Mouse (Mus musculus): ENCODE data around the gene Rsph3b. TPM values are rescaled to one million over a fixed set of nuclear protein-coding genes. Genes with fewer than 3 reads are reported as not detected.
"Not testable (repeated sequence)": the region's sequence is repeated elsewhere in the genome, so short reads cannot be mapped to it uniquely, and the experiment has no call there.

Gene Rsph3b
- total RNA-seq (2021) = 10 to 100 TPM; 46.6 to 51.7 TPM
- long read RNA-seq, experiment 1, transcript Rsph3b-202 (8 exons, 2,243 nt) = major isoform, 81 of 85 reads
- long read RNA-seq, experiment 1, partial matches to known transcripts = 1 of 85 reads
- long read RNA-seq, experiment 1, other reads (novel, unspliced or antisense) = 3 of 85 reads
- long read RNA-seq, experiment 2, transcript Rsph3b-202 (8 exons, 2,243 nt) = major isoform, 68 of 75 reads
- long read RNA-seq, experiment 2, partial matches to known transcripts = 2 of 75 reads
- long read RNA-seq, experiment 2, other reads (novel, unspliced or antisense) = 5 of 75 reads

DNA sequence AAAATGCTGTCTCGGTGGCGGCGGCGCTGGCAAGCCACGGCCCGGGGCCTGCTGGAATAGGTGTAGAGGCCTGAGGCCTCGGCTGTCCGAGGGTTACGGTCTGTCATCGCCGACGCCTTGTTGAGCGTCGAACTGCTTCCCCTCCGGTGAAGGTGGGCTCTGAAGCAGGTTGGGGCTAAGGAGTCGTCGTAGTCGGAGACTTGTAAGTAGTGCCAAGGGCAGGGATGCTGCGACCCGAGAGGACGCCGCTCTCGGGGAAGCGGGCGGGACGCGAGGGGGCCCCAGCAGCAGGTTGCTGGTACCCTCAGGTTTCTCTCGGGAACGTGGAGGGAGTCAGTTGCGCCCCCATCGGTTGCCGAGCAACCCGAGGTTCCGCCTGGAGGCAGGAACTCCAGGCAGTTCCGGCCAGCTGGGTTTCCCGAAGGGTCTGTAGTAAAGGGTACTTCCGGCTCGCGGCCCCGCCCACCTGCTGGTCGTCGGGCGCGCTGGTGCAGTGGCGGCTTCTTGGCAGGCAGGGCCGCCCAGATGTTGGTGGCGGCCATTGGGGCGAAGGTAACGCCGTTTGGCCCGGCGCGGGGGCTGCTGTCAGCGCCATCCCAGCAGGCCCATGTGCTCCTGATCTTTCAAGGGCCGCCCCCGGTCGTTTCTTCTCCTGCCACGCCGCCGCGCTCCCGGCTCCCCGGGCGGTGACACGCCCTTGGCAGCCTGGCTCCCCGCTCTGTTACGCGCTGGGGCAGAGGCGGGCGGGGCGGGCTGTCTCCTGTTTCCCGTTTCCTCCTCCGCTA lies at the start of gene Rsph3b:
Rsph3b (minus strand) TSS at position 699 of the 785 bp plus-strand sequence.
- intact Hi-C loops (cut with DNase I) = not testable (repeated sequence)
- DNase-seq = peak; percentile 78 to 83

DNA sequence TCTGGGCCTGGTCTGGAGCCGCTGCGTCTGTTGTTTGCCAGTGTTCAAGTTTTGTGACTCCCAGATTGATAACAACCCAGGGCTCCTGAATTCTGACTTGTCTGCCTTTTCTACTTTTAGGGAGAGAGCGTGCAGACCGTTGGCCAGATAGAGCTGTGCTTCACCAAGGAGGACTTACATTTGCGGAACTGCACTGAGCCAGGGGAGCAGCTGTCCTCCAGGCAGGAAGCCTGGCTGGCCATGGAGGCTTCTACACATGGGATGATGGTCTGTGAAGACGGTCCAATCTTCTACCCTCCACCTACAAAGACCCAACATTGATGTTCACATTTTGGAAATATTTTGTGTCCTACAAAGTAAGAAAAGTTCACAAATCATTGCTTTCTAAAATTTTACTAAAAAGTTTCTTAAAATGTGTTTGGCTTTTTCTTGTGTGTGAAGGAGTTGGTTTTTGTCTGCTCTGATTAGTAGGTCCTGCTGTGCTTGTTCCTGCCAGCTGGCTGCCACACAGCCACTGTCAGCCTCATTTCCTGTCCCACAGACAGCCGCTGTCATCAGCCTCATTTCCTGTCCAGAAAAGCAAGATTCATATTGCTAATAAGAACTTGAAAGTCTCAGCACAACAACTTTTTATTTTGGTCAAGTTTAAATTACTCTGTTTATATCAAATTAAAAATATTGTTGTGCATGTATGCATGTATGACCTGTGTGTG lies 49.5 kb upstream of the Rsph3b start:
- DNase-seq; intact Hi-C loops (cut with DNase I): not testable (repeated sequence)

DNA sequence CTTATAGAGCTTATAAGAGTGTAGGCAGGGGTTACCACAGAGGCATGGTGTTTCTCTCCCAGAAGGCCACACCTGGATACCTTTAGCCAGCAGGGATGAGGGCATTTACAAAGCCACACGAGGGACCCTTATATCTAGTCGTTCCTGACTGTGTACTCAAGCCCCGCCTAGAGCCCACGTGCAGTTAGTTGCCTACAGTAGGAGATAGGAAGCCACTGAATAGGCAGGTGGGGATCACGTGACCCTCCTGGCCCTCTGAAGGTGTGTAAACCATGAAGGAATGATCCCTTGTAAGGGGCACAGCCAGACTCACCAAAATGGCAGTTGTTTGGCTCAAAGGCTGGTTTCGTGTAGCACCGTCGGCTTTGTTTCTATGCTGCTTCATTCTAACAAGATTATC lies 48.3 kb upstream of the Rsph3b start:
- intact Hi-C loops (cut with DNase I) = not testable (repeated sequence)

DNA sequence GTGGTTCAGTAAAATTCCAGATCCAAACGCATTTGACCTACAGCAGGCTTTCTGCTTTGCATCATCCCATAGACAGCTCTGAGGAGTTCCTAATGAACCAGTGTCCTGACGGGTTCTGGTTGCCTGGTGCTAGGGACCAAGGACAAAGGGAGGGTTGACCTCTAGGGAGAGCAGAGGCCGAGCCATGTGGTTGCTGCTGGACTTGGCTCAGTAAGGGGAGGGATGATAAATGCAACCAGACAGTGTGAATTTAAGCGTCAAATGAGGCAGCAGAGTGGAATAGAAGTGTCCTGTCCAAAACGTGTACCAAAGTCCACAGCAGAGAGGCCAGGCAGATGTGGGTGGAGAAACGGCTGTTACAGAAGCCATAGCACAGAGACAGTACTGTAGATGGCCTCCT lies 47.0 kb upstream of the Rsph3b start:
- DNase-seq; intact Hi-C loops (cut with DNase I): not testable (repeated sequence)

More for the DNA sequence above, 48.3 kb upstream of the Rsph3b start:
- DNase-seq = not testable (repeated sequence)

DNA sequence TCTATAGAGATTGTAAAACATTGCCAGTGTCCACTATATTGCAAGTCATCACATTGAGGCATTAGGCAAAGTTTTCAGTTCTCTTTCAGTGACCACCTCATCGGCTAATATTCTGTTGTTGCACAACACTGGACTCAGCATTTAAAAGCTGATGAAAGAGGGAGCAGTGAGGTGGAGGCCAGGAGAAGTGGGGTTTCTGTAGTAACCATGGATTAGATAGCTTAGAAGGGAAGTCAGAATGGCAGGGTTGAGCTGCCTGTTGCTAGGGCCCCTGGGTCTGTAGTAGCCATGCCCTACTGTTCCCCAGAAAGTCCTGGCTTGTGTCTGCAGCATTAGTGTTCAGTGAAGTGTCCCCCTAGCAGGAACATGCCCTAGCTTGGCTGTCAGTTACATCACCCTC lies 37.6 kb upstream of the Rsph3b start:
- intact Hi-C loops (cut with DNase I); DNase-seq: not testable (repeated sequence)

DNA sequence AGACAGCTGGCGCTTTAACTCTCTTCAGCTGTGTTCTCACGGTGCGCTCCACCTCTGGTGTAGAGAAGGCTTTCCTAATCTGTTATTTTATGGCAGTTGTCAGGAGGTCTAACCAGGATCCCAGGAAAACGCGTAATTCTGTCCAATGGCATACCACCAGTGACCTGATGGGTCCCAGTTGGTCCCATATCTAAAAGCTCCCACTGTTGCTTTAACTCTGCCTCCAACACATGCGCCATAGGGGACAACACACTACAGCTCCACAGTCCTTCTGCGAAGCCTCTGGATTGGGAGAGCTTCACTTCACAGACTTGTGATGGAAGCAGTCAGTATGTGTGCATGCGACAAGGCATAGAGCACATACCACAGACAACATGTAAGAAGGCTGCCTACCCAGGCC lies 31.7 kb upstream of the Rsph3b start:
- intact Hi-C loops (cut with DNase I); DNase-seq: not testable (repeated sequence)

DNA sequence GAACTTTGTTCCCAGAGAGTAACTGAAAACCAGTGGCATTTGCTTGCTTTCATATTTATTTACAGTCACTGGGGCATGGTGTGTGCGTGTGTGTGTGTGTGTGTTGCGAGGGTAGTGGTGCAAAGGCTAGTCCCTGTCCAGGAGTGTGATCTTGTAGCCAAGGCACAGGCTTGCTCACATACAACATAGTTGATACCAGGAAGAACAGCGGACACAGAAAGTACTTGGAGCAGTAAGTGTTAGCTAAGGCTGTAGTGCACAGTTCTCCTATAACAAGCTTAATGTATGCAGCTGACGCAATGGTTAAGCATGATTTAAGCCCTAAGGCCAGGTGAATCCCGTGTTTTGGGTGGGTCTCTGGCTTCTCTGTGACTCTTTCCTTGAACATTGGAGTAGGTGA lies 30.9 kb upstream of the Rsph3b start:
- intact Hi-C loops (cut with DNase I); DNase-seq: not testable (repeated sequence)

DNA sequence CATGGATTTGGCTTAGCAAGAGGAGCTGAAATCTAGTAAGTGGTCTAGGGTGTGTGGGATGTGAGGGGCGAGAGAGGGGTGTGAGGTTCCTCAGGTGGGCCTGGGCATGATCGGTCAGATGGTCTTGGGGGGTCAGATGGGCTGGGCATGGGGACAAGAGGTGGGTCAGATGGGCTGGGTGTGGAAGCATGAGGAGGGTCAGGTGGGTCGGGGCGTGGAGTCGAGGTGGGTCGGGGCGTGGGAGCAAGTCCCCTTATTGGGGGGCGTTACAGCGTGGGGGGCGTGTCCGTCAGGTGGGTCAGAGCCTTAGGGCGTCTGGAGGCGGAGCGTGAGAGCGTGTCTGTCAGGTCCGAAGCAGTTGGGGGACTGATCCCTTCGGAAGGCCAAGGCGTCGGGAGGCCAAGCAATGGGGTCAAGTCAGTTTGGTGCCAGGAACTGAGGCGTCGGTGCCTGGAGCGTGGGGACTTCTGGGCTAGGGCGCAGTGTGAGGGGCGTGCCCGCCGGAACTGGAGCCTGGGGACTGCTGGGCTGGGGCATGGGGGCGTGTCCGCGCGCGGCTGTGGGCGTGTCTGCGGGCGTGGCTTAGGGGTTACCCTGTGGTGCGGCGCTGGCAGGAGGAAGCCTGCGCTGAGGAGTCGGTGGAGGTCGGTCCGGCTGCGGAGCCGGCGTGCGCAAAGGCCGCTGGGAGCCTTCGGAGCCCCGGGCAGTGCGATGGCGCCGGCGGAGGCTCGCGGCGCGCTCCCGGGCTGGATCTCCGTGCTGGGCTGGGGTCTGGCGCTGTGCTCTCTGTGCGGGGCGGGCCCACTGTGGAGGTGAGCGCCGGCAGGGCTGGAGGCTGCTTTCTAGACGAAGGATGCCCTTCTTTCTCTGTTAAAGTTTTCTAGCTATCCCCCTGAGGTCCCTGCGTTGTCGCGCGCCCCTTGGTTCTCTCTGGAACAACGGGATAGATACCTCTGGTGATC lies 30.1 kb upstream of the Rsph3b start, which contains the start of gene Gm49721:
Gm49721 (plus strand) TSS at position 618 of the 962 bp plus-strand sequence.
- peak; percentile 70 to 75 for DNase-seq
- intact Hi-C loops (cut with DNase I) = not testable (repeated sequence)

DNA sequence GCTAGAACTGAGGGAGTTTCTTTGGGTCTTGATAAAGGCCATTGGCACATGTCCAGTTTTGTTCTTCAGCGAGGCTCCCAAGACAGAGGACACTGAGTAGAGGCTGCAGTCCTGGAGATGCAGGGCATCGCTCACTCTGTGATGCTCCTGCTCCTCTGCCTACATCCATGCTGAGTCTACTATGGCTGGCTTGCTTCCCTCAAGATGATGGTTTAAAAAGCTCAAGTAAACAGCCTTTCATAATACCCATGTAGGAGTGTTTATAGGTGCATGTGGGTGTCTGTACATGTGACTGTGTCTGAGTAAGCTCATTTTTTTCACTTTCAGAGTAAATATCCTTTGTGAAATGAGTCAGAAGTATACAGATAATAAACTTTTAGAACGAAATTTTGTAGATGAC lies 26.5 kb upstream of the Rsph3b start:
- intact Hi-C loops (cut with DNase I); DNase-seq: not testable (repeated sequence)

DNA sequence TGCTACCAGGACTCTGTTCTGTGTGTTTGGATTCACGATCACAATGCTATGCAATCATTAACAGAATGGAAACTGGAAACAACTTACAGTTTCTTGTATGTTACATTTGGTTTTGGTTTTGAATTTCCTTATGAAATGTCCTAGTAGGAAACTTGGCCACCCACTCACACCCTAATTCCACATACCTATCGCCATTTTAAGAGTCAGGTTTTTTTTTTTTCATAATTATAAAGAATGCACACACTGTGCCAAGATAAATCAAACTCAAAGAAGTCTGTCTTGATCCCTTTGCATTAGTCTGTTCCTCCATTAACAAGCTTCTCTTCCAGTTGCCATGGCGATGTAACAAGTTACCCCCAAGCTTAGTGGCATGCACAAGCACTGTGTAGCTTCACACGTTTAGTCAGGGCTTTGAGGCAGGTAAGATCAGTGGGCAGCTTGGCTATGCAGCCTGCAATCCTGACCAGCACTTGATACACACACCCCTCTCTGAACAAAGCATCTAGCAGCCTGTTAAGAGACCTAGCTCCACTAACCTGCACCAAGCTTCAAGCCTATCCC lies 24.4 kb upstream of the Rsph3b start:
- DNase-seq; intact Hi-C loops (cut with DNase I): not testable (repeated sequence)

DNA sequence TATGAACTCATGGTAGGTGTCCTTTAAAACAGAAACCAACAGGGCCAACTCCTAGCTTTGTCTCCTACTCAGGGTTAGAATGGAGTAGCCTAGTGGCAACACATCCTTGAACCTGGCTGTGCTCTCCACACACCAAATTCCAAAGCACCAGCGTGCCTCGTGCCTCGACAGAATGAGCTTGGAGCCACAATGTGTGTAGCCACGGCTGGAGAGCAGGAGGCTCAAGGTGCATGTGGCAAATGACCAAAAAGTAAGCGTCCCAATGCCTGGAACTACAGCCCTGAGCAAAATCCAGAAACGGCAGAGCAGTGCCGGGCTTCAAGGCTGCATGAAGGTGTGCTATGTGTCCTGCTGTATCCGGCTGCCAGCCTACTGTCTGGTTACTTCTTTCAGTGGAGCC lies 22.8 kb upstream of the Rsph3b start:
- intact Hi-C loops (cut with DNase I); DNase-seq: not testable (repeated sequence)

DNA sequence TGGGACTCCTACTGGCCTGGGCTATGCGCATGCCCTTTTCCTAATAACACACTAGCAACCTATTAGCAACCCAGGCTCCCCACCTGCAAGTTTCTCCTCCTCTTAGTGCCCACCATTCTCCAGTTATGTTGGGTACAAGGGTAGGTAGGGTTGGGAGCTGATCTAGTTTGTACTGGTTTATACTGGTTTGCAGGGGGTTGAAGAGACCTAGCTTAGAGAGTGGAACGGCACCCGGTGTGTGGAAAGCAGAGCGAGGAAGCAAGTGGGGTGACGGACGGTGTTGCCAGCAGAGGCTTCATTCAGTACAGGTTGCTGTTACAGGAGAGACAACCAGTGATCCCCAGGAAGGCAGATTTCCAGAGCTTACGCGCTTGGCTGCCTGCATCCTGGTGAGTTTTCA lies 21.9 kb upstream of the Rsph3b start, which contains the start of gene Rnaset2b:
Rnaset2b (plus strand) TSS at position 301 of the 400 bp plus-strand sequence.
- DNase-seq; intact Hi-C loops (cut with DNase I): not testable (repeated sequence)

DNA sequence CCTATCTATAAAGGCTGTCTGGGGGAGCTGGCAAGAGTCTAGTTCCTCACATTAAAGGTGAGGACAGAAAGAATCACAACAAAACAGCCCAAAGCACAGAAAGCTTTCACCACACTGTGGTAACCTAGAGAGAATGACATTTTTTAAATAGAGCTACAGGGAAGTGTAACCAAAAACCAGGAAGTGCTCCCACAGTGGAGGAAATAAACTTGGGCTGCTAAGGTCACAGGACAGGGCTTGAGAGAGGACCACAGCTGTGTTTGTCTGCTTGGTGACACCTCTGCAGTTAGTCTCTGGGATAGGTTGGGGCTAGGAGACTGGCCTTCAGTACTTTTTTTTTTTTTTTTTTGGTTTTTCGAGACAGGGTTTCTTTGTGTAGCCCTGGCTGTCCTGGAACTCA lies 19.2 kb upstream of the Rsph3b start:
- DNase-seq; intact Hi-C loops (cut with DNase I): not testable (repeated sequence)

DNA sequence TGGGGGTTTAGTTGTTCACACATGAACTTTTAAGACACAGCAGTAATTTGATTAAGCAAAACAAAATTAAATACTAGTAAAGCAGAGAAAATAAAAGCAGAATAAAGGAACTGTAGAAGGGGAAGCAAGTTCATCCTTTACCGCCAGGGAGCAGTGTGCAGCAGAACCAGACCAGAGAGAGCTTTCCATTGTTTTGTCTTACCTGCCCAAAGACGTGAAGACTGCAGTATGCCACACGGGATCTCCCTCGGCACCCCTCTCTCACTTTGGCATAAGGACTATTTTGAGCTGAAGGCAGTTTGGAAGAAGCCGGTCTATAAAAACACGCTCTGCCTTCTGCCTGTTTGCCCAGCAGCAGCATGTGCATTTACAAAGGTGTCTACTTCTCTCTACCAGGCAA lies 16.9 kb upstream of the Rsph3b start:
- DNase-seq; intact Hi-C loops (cut with DNase I): not testable (repeated sequence)

DNA sequence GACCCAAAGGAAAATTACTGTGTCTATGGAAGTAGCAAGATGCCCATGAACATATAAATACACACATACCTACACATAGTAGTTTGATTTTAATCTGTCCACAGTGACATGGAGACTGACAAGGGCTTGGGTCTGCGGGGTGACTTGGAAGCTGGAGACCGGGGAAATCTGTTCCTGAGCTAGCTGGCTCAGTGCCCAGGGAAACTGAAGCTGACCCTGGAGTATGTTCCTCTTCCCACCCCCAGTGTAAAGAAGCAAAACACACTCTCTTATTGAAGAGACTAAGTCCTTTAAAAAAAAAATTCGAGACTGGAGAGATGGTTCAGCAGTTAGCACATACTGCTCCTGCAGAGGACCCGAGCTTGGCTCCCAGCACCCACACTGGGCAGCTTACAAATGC lies 14.5 kb upstream of the Rsph3b start:
- intact Hi-C loops (cut with DNase I); DNase-seq: not testable (repeated sequence)

DNA sequence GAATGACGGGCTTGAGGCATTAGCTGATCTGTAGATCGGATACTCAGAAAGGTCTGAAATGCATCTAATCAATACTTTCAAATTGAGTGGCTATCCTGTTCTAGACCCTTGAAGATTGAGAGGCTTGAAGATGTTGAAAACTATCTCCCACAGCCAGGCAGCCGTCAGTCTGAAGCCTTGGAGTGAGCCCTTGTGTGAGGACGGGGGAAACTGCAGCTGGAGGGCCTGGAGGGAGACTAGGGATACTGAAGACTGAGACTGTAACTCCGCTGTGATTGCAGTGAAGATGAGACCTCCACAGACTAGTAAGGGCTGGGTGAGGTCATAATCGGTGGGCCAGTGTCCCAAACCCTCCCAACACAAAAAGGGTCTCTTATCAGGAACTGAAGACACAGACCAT lies 13.9 kb upstream of the Rsph3b start:
- intact Hi-C loops (cut with DNase I); DNase-seq: not testable (repeated sequence)

DNA sequence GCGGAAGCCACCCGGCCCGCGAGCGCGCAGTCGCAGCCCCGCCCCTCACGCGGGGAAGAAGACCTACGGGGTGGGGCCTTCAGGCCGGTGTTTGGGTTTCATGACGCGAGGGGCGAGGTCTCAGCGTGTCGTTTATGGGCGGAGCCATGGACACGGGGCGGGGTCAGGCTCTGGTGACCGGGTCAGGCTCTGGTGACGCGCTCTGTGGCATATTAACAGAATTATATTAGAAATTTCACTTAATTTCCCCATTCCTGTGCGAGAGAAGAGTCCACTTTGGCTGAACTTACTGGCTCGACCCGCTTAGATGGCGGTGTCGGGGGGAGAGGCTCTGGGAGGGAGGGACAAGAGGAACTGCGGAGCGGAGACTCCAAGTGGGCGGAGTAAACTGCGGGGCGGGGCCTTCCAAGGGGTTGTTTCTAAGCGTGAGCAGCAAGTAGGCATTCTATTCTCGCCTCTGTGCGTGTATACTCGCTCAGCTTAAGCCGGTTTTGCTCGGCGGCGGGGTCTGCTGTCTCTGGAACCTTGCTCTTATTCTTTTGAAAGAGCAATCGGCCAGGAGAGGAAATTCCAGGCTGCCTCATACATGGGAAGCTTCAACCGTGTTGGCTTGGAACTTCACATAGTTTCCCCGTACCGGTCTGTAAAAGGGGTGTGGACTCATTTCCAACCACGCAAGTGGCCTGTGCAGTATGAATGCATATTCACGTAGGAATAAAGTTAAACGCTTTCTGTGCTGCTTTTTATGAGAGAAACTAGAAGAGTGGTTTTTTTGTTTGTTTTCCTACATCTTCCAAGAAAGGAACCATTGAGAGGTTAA lies 12.9 kb upstream of the Rsph3b start:
- intact Hi-C loops (cut with DNase I) = not testable (repeated sequence)
- peak in 1 of 2 experiments; percentile 23 for DNase-seq

DNA sequence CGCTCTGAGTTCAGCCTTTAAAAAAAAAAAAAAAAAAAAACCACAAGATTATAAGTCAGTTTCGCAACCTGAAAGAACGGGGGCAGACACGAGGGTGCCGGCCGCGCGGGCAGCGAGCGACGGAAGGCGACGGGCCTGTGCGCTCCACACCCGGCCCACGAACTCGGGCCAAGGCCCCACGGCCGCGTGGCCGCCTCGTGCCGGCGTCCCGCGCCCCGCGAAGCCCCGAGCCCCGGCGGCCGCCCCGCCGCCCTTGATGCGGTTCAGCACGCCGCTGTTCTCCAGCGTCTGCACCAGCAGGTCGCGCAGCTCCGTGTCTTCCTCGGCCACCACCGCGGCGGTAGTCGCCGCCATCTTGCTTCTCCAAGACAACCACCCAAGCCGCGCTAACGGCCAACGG lies 12.3 kb upstream of the Rsph3b start, which contains the start of gene Tagap1:
Tagap1 (minus strand) TSS at position 381 of the 400 bp plus-strand sequence.
- DNase-seq = peak in 1 of 2 experiments; percentile 56
- intact Hi-C loops (cut with DNase I) = not testable (repeated sequence)

All from heart, postnatal 14 days (tissue).